Mouse (Mus musculus) limb, embryonic 14.5 days (tissue): ENCODE data around the gene Usp16. TPM values are rescaled to one million over a fixed set of nuclear protein-coding genes. Genes with fewer than 3 reads are reported as not detected.
A peak's percentile ranks its signal among the peaks of the same experiment; 100 is the strongest.

ENCODE experiments used
- ATAC-seq: fragments of 200-750 bp; cut with Nextera tagmentation; 2 replicates; pipeline ENCODE4 v1.8.0; 2017; ENCODE audit warnings: low read depth, moderate number of reproducible peaks, moderate TSS enrichment; ENCODE audit not compliant: low FRiP score
- DNase-seq: peaks from one replicate; pipeline ENCODE4 v3.0.0-alpha.2; 2015; ENCODE audit warnings: low spot score
- H3K27ac ChIP-seq: fragments of 300-500 bp; sonication (generic); replicated peaks from 2 replicates; pipeline ENCODE4 v1.5.1; 2014; ENCODE audit warnings: low read depth, mild to moderate bottlenecking, low read length, moderate library complexity, mixed read lengths
- H3K27me3 ChIP-seq: fragments of 300-500 bp; sonication (generic); 2 replicates; pipeline ENCODE4 v1.6.1; 2014; ENCODE audit warnings: low read length, mixed read lengths; ENCODE audit not compliant: control insufficient read depth, insufficient read depth
- H3K36me3 ChIP-seq: fragments of 300-500 bp; sonication (generic); 2 replicates; pipeline ENCODE4 v1.6.1; 2014; ENCODE audit warnings: mild to moderate bottlenecking, low read length, moderate library complexity, mixed read lengths; ENCODE audit not compliant: control insufficient read depth, insufficient read depth
- H3K4me1 ChIP-seq: fragments of 300-500 bp; sonication (generic); 2 replicates; pipeline ENCODE4 v1.6.1; 2014; ENCODE audit warnings: antibody characterized with exemption, low read length, mixed read lengths; ENCODE audit not compliant: control insufficient read depth, insufficient read depth
- H3K4me2 ChIP-seq: fragments of 300-500 bp; sonication (generic); replicated peaks from 2 replicates; pipeline ENCODE4 v1.6.1; 2014; ENCODE audit warnings: low read depth, mild to moderate bottlenecking, low read length, moderate library complexity; ENCODE audit not compliant: severe bottlenecking
- H3K4me3 ChIP-seq: fragments of 300-500 bp; sonication (generic); replicated peaks from 2 replicates; pipeline ENCODE4 v1.5.1; 2014; ENCODE audit warnings: low read length
- H3K9ac ChIP-seq: fragments of 300-500 bp; sonication (generic); 2 replicates; pipeline ENCODE4 v1.6.1; 2014; ENCODE audit warnings: mild to moderate bottlenecking, low read depth, low read length, moderate library complexity; ENCODE audit not compliant: severe bottlenecking
- H3K9me3 ChIP-seq: fragments of 300-500 bp; sonication (generic); 2 replicates; pipeline ENCODE4 v1.6.1; 2016; ENCODE audit warnings: low read length; ENCODE audit not compliant: control insufficient read depth
- POLR2A ChIP-seq: fragments of 200-500 bp; IDR thresholded peaks from 2 replicates; pipeline ENCODE4 v1.8.0; 2012; ENCODE audit warnings: inconsistent platforms, mild to moderate bottlenecking, moderate library complexity, borderline replicate concordance; ENCODE audit not compliant: insufficient read depth, insufficient read length; ENCODE audit errors: extremely low read depth
- WGBS: fragments of 180-500 bp; shearing (Covaris S2); extraction: QIAGEN DNeasy Blood & Tissue Kit; methylation state at CpG from one replicate; pipeline ENCODE4 v1.1.7; 2014; 5-methylcytosine and 5-hydroxymethylcytosine counted together
- polyA plus RNA-seq, 2 experiments: library from polyadenylated mRNA; depleted of rRNA in 1 of 2; stranded (reverse) in 1 of 2; unstranded in 1 of 2; fragments of >200 nt; fragmentation: Nextera tagmentation in 1 of 2; extraction: Ambion mirVana in 1 of 2; gene quantifications; 2 replicates each; pipeline versions ENCODE4 v1.2.1 to v1.2.3; 2012 to 2014

Usp16 gene
- polyA plus RNA-seq, 2 experiments, result 58.9 to 63.4 TPM

DNA sequence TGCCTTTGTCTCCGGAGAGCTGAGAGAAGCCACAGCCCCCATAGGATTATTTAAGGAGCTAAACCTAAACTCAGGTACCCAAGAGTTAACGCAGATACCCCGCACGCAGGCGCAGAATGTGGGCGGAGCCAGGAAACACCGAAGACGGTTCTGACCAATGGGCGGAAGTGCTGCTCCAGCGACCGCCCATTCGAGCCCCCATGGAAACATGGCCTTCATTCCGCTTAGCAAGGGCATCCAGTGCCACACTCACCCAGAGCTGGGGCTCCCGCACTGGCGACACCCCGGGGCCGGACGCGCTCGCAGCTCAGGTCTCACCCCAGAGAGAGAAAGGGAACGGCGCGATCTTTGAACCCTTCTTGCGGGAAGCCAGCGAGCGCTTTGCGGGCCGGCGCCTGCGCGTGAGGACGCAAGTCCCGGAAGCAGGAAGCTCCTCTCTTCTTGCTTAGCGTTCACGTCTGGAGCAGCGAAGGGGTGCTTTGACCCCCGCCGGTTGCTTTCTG lies 14.3 kb upstream of the Usp16 start, which contains the start of gene Rwdd2b:
TSS of gene Rwdd2b (minus strand) at position 390 of the 503 bp plus-strand sequence.
- ATAC-seq (peak; percentile 97), DNase-seq (peak; percentile 95)
- H3K4me3 ChIP-seq, result peak within 1 kb of the TSS; percentile 78
- H3K9ac ChIP-seq, result peak within 1 kb of the TSS; percentile 83
- peak within 1 kb of the TSS; percentile 81 for H3K27ac ChIP-seq
- TF ChIP-seq POLR2A, result no peak; the same call in 1 of the 2 replicates
- under 1% methylated on average over 38 of the region's 38 CpGs for WGBS
- peak within 1 kb of the TSS; percentile 60 for H3K4me2 ChIP-seq
- H3K36me3 ChIP-seq, result peaks cover 5% of the 10 kb centered on the region; the same call in 1 of the 2 replicates
- no peaks in the 10 kb centered on the region for H3K9me3 ChIP-seq
- no peaks in the 10 kb centered on the region for H3K27me3 ChIP-seq
- H3K4me1 ChIP-seq, result 0 out of 2 replicates have a peak, but pooled peaks cover 10% of the 10 kb centered on the region

DNA sequence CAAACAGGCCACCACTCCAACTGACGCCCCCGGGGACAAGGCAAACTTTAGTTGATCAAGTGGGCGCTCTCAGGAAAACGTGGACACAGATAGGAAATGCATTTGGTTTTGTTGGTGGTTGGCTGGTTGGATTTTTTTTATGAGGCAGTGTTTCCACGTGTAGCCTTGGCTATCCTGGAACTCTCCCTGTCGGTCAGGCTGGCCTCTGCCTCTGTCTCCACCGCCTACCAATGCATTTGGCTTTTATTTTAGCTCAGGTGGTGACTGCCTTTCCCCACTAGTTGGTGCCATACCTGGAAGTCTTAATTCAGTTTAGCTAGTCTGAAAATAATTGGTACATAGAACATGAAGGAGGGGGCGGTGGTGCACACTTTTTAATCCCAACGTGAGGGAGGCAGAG lies 13.4 kb upstream of the Usp16 start:
- 0 out of 2 replicates have a peak, but pooled peaks cover 10% of the 10 kb centered on the region for H3K4me1 ChIP-seq
- H3K36me3 ChIP-seq, result peaks cover 3% of the 10 kb centered on the region; the same call in 1 of the 2 replicates
- 21% methylated on average over 9 of the region's 9 CpGs for WGBS
- H3K4me2 ChIP-seq, result peak overlapping the region; percentile 60
- no peak overlapping the region for H3K27ac ChIP-seq
- no peak for DNase-seq
- H3K27me3 ChIP-seq, result no peaks in the 10 kb centered on the region
- TF ChIP-seq POLR2A, result no peak
- peak overlapping the region; percentile 83 for H3K9ac ChIP-seq
- H3K9me3 ChIP-seq, result no peaks in the 10 kb centered on the region
- ATAC-seq, result no peak
- peak overlapping the region; percentile 78 for H3K4me3 ChIP-seq

DNA sequence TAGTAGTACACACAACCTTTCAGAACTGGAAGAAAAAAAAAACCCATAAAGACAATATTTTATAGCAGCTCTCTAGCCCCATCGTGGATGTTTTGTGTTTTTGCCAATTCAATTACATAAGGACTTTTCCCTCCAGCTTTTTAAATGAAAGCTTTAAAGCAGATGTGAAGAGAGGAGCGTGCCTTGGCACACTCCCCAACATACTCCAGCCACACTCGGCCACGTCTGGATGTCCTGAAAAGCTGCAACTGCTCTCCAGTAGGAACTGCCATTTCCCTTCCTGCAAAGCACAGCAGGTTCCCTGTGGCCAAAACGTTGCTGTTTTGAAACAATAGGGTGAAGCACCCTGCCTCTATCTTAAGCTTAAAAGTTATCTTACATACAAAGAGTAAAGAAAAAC lies 12.2 kb upstream of the Usp16 start:
- Histone ChIP-seq H3K4me2 (no peak overlapping the region), H3K9ac (no peak overlapping the region), H3K36me3 (no peaks in the 10 kb centered on the region), H3K27me3 (no peaks in the 10 kb centered on the region), H3K4me3 (no peak overlapping the region), H3K27ac (no peak overlapping the region), H3K9me3 (no peaks in the 10 kb centered on the region), H3K4me1 (0 out of 2 replicates have a peak, but pooled peaks cover 10% of the 10 kb centered on the region)
- 28% methylated on average over 5 of the region's 5 CpGs for WGBS
- TF ChIP-seq POLR2A, result no peak
- DNase-seq (peak; percentile 68), ATAC-seq (no peak)

DNA sequence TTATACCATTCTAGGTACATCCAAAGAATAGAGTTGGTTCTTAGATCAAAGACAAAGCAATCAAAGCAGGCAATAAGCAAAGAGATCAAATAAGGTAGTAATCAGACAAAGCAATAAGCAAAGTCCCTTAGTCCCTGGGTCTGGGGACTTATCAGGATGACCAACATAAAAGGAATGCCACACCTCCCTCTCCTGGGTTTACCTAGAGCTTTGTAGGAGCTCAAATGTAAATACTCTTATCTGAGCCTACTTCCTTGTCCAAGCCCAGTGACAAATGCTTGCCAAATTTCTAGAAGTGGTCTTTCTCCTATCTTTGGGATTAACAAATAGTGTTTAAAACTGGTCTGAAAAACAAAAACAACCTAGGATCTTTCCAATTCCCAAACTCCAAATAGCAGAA lies 11.3 kb upstream of the Usp16 start:
- Histone ChIP-seq H3K9ac (no peak overlapping the region), H3K36me3 (no peaks in the 10 kb centered on the region), H3K27me3 (no peaks in the 10 kb centered on the region), H3K4me2 (no peak overlapping the region), H3K4me3 (no peak overlapping the region), H3K4me1 (0 out of 2 replicates have a peak, but pooled peaks cover 10% of the 10 kb centered on the region), H3K27ac (no peak overlapping the region), H3K9me3 (no peaks in the 10 kb centered on the region)
- ATAC-seq, result no peak
- no peak for TF ChIP-seq POLR2A
- DNase-seq, result no peak

DNA sequence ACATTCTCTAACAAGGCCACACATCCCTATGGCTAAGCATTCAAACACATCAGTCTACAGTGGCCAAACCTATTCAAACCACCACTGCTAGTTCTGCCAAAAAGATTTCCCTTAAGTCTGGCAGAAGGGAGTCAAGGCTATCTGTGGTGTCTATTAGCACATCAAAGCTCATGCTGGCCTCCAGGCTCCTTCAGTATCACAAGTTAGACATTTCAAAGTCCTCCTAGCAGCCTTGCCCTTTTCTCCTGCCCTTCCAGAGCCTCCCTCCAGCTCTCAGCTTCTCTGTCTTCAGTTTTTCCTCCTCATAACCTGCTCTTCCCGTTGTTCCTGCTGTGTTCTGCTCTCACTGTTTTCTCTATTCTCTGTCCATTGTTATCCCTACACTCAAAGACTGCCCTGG lies 10.4 kb upstream of the Usp16 start:
- no peaks in the 10 kb centered on the region for H3K9me3 ChIP-seq
- H3K27me3 ChIP-seq, result no peaks in the 10 kb centered on the region
- 0 out of 2 replicates have a peak, but pooled peaks cover 10% of the 10 kb centered on the region for H3K4me1 ChIP-seq
- no peak overlapping the region for H3K4me3 ChIP-seq
- H3K27ac ChIP-seq, result no peak overlapping the region
- ATAC-seq (no peak), DNase-seq (no peak)
- H3K4me2 ChIP-seq, result no peak overlapping the region
- no peak for TF ChIP-seq POLR2A
- H3K36me3 ChIP-seq, result no peaks in the 10 kb centered on the region
- H3K9ac ChIP-seq, result no peak overlapping the region
- WGBS, result 46% methylated on average over 1 of the region's 1 CpGs
